In genomic region chr8:7131746-7132145, GRCm38 (mm10) we compare ENCODE assay signal across 10 mouse cellular contexts.
DNase-seq lines count a peak whose midpoint lies in the region; TF ChIP-seq lines count a peak whose summit lies in the region.
"Had no signal": no experiment of that assay in that cellular context is flagged by ENCODE, and none has a peak within 500 bp of the region (broad histone marks: within the 10 kb centered on the region; RNA-seq: fewer than 3 reads in every experiment).

No protein-coding gene starts in this region.

- peak overlapping the region; percentile 45 for H3K4me2 ChIP-seq in myocyte (ENCODE audit: low read depth)

- no peak for TF ChIP-seq POLR2A in myocyte (IDR thresholded peaks at IDR 0.05; ENCODE audit: insufficient read length, low read depth)

- no peak overlapping the region for H3ac ChIP-seq in myocyte (ENCODE audit: control insufficient read depth, insufficient read length)

- intact Hi-C loops in left cerebral cortex, postnatal 4 days (cut with DNase I): no loop called here

- no peaks in the 10 kb centered on the region for H3K36me3 ChIP-seq in myocyte (ENCODE audit: control insufficient read depth, insufficient read depth)
- H3K36me3 ChIP-seq: G1E had no signal

- DNase-seq in left cerebral cortex, adult 18-20 months (ENCODE audit: low spot score in 2 of 2): peak; percentile 1 to 5
- no peak for DNase-seq in left cerebral cortex, postnatal 4 days
- peak; percentile 11 for DNase-seq in embryo, embryonic 9.5 days (ENCODE audit: extremely low spot score)
- peak; percentile 0 for DNase-seq in forelimb bud, embryonic 11.5 days (ENCODE audit: low read depth, low spot score)
- DNase-seq in cerebellum, adult 9-10 months: no peak
- no peak for DNase-seq in Muller cell, postnatal 12 days (ENCODE audit: inconsistent ontology term)
- no peak for DNase-seq in cerebellum, adult 11-12 months
- DNase-seq: heart, postnatal 4 days had no signal

- H3K79me2 ChIP-seq in myocyte (ENCODE audit: control insufficient read depth, insufficient read depth): no peaks in the 10 kb centered on the region

- no peaks in the 10 kb centered on the region for H3K27me3 ChIP-seq in myocyte (ENCODE audit: control insufficient read depth, insufficient read depth, insufficient read length)

- H3K4me3 ChIP-seq in myocyte: no peak overlapping the region

TF ChIP-seq in myocyte, 11 proteins besides CTCF, POLR2A, EP300 and RAD21:
- TF ChIP-seq SRF (IDR thresholded peaks at IDR 0.05; ENCODE audit: control insufficient read depth, insufficient read length, low read depth): no peak
- TF ChIP-seq TCF3 (IDR thresholded peaks at IDR 0.05; ENCODE audit: insufficient read length, low read depth): no peak
- TF ChIP-seq POLR2AphosphoS2 (IDR thresholded peaks at IDR 0.05; ENCODE audit: insufficient read length, low read depth): no peak
- no peak for TF ChIP-seq E2F4 (IDR thresholded peaks at IDR 0.05; ENCODE audit: insufficient read depth)
- TF ChIP-seq MYOG (IDR thresholded peaks at IDR 0.05; ENCODE audit: control insufficient read depth in 1 of 3, insufficient read depth in 1 of 3, insufficient read length in 2 of 3, low read depth in 2 of 3): no peak
- TF ChIP-seq MYOD1 (IDR thresholded peaks at IDR 0.05; ENCODE audit: control insufficient read depth in 1 of 3, insufficient read length in 2 of 3, low read depth in 2 of 3): no peak
- TF ChIP-seq TCF12 (IDR thresholded peaks at IDR 0.05; ENCODE audit: insufficient read depth, poor library complexity, severe bottlenecking): no peak
- no peak for TF ChIP-seq MAX (IDR thresholded peaks at IDR 0.05; ENCODE audit: low read depth)
- no peak for TF ChIP-seq CEBPB (IDR thresholded peaks at IDR 0.05; ENCODE audit: insufficient read depth, poor library complexity, severe bottlenecking)
- no peak for TF ChIP-seq USF1 (IDR thresholded peaks at IDR 0.05; ENCODE audit: low read depth)
- no peak for TF ChIP-seq REST (IDR thresholded peaks at IDR 0.05; ENCODE audit: insufficient read depth, insufficient read length)

Comparison
In these comparisons a context has a peak if more than half of its experiments do, and no peak if none do; other contexts are left out.
1. DNase-seq: peak in left cerebral cortex, adult 18-20 months (2 of 2), embryo, embryonic 9.5 days (single experiment) and forelimb bud, embryonic 11.5 days (single experiment); none in left cerebral cortex, postnatal 4 days (single experiment), cerebellum, adult 9-10 months (single experiment), Muller cell, postnatal 12 days (single experiment) and cerebellum, adult 11-12 months (single experiment).